Mouse (Mus musculus) common myeloid progenitor, adult 5-6 weeks (primary cell): ENCODE measurements around the gene Glycam1. TPM values are rescaled to one million over a fixed set of nuclear protein-coding genes. Genes with fewer than 3 reads are reported as not detected.

Experiments used
- ATAC-seq: replicated peaks from 2 replicates; pipeline ENCODE4 v1.8.0; 2016; ENCODE audit warnings: low read depth, mild to moderate bottlenecking, moderate TSS enrichment, inconsistent platforms; ENCODE audit not compliant: poor library complexity, severe bottlenecking
- total RNA-seq: library from RNA; stranded (forward); fragments of 200-1000, 187-1606 nt; gene quantifications from 2 replicates; pipeline ENCODE4 v1.2.3, GENCODE M21; 2017

The Glycam1 gene
- not detected in 2 replicates for total RNA-seq

DNA sequence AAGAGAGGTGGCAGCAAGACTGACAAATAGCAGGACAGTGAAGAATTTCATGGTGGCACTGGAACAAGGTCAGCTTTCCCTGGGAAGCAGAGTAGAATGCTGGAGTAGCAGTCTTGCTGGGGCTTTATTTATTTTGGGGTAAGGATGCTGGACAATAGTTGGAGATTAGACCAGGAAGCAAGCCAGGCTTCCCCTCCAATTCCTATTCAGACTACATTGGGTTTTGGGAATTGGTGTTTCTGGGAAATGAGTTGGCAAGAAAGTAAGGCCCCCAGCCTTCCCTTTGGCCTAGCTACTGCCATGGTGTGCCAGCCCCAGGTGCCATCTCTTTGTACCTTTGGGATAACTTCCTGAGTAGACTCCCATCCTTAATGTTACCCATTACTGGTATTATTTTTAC, at the start of gene Glycam1:
TSS of gene Glycam1 (minus strand) at position 101 of the 400 bp plus-strand sequence.
- ATAC-seq: no peak

DNA sequence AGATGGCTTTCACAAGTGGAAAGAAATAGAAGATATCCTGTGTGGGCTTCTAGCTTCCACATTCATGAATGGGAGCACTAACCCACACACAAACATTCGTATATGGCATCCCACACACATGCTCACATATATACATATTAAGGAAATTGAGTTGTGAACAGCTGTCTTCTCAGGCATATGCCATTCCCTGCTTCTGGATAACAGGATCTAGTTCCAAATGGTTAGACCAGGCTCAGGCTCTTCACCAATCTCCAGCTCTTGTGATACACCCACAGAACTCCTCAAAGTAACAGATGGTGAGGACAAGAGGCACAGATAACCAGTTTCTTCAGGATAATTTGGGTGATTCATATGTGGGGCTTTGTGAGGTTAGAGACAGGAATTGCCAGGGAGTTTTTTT, 39.6 kb upstream of the Glycam1 start:
- ATAC-seq: no peak

DNA sequence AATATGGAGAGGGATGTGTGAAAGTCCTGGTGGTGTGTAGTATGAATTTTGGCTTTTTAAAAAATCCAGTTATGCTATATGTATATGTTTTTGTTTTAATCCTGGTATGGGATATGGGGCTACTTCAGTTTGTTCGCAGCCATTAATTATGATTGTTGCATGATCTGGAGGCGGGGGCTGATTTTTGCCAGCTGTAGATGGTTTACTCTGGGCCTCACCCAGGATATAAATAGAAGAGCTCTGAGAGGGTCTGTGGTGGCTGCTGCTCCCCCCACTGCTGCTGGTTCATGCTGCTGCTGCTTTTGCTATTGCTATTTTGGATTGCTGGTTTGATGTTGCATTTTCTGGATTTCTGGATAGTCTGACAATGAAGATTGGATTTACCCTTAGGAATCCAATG, 25.9 kb upstream of the Glycam1 start:
- ATAC-seq: no peak

DNA sequence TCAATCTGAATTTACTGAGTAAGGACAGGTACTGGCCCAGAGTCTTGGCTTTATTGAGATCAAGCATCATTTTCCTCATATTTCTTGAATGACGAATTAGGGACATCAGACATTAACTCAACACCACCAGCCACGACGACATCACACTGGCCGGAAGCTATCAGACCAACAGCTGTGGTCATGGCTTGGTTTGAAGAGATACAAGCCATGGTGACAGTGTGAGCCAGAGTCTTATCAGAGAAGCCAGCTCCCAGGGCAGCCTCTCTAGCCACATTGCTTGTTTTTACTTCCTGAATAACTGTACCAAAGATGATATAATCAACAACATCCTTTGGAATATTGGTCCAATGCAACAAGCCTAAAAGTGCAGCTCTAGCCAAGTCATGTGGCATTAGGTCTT, 22.9 kb upstream of the Glycam1 start:
- ATAC-seq: peak; percentile 98

DNA sequence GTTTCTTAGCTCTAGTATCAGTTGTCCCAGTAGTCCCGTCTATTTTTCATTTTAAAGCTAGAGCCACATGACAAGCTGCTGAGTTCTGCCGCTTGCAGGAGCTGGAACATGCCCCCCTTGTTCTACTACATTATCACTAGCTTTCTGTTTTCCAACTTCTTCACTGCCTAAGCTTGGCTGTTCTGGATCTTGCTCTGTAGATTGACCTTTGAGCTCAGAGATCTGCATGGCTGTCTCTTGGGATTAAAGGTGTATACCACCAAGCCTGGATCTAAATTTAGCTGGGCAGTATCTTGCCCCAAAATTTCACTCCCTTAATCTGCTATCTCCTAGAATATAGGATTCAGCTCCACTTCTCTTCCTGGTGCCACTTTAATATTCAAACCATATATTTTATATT, 21.0 kb upstream of the Glycam1 start:
- no peak for ATAC-seq

DNA sequence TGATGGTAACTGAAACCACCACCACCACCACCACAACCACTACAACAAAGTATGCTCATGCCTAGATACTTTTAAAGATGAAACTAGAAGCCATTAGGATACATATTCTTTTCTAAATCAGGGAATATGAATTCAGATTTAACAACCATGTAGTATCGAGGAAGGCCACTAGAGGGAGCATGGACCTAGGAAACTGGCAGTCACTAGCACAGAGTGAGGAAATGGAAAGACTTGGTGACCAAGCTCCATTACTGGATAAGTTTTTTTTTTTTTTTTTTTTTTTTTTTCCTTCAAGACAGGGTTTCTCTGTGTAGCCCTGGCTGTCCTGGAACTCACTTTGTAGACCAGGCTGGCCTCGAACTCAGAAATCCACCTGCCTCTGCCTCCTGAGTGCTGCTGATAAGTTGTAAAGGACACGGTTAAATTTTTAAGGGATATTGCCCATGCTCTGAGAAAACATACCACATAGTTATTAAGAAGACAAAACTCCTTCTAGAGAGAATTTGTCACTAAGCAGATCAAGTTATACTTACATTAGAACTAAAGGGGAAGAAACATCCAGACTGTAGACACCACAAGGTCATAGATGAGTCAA, 12.7 kb downstream of the Glycam1 start:
- peak; percentile 83 for ATAC-seq

DNA sequence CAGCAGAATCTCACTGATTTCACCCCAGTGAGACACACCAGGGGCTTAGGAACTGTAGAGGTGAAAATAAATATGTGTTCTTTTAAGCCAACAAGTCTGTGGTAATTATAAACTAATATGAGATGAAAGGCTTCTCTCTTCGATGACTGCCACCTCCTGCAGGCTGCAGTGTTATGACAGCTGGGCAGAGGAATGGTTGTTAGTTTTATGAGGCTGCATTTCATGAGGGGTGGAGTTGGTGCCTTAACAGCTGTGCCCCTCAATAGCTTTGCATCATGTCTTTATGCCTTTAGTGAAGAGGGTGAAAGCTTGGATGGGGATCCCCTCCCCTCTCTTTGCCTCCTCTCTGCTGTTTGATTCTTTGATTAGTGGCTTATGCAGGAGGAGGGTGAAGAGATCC, 13.8 kb downstream of the Glycam1 start:
- no peak for ATAC-seq

DNA sequence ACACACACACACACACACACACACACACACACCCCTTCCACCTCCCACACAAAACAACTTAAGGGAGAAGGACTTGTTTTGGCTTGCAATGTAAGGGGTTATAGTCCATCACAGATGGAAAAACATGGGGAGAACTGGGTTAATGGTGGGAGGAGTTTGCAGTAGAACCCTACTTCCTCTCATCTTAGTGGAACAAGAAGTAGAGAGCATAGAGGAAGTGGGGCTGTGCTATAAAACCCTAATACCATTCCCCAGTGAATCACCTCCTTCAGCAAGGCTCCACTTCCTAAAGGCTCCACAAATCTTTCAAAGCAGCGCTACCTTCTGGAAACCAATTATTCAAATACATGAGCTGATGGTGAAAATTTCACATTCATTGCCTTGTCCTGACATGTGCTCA, 15.4 kb downstream of the Glycam1 start:
- ATAC-seq: peak; percentile 54; the same call in 1 of the 2 replicates

DNA sequence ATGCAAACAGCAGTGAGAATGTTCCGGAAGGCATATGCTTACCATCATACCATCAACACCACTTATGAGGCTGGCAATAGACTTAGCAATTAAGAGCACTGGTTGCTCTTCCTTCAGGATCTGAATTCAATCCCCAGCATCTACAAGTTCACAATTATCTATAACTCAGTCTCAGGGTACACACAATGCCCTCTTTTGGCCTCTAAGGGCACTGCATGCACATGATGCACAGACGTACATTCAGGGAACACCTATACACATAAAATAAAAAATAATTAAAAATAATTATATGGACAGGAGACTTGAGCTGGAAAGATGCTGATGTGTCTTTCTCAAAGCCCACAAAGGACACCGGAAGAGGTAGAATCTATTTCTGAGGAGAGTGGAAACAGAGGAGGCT, 16.9 kb downstream of the Glycam1 start:
- ATAC-seq: no peak

DNA sequence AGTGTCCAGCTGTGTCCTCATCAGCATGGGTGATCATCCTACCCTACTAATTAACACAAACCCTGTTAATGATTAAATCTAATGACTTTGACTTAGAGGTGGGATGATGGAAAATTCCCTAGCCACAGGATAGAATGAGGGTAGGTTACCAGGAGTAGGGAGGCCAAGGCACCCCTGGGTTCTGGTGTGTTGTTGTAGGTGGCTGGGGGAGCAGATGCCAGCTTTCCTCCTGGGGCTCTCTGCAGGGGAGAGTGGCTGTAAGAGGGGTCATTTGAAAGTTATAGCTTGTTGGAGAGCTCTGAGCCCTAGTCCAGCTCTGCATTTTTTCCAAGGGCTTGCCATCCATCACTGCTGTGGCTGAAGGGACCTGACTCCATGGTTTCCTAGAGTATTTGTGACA, 22.4 kb downstream of the Glycam1 start:
- ATAC-seq: no peak

DNA sequence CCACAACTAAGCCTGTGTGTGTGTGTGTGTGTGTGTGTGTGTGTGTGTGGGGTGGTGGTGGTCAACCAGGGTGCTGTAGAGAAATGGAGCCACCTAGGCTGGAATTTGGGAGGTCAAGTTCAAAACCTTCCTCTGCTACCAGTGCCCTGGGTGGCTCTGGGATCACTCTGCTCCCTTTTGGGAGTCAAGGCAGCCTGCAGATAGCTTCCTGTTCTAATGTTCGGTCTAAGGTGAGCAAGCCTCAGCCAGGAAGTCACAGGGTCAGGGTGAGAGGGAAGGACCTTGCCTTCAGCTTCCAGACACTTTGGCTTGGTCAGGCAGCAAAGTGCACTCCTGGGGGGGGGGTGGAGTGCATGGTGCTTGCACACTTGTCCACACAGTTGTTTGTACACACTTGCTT, 24.2 kb downstream of the Glycam1 start:
- no peak for ATAC-seq

DNA sequence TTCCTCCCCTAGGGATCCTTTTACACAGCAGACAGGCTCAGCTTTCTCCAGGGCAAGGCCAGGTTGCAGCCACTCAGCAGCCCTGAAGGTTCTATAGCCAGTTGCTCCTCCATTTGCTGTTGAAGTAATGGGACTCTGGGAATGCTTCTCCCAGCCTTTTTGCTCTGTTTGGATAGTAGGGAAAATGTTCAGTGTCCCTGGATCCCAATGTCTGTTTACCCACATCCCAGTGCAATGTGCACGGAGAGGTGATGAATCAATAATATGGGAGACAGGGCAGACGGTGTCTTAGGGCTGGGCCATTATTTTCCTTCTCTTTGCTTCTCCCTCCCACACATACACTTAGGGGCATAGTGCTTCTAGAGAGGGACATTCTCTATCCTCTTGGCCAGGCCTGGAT, 25.6 kb downstream of the Glycam1 start:
- no peak for ATAC-seq

DNA sequence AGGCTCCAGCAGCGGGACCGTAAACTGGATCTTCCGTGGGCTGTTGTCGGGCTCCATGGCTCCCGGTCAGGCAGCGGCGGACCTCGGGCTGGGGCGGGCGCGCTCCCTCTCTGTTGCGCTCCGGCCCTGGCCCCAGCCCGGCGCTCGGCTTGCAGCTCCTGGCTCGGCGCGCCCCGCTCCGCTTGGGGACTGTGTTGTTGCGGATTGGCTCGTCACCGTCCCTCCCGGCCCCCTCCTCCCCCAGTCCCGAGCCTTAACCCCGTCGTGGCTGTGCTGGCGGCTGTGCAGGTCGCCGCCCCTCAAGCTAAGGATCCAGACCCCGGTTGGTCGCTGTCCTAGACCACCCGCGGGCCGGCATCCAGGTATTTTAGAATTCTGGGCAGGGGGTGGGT, 27.1 kb downstream of the Glycam1 start, which contains the start of gene Ppp1r1a:
TSS of gene Ppp1r1a (minus strand) at position 182 of the 392 bp plus-strand sequence.
- no peak for ATAC-seq

DNA sequence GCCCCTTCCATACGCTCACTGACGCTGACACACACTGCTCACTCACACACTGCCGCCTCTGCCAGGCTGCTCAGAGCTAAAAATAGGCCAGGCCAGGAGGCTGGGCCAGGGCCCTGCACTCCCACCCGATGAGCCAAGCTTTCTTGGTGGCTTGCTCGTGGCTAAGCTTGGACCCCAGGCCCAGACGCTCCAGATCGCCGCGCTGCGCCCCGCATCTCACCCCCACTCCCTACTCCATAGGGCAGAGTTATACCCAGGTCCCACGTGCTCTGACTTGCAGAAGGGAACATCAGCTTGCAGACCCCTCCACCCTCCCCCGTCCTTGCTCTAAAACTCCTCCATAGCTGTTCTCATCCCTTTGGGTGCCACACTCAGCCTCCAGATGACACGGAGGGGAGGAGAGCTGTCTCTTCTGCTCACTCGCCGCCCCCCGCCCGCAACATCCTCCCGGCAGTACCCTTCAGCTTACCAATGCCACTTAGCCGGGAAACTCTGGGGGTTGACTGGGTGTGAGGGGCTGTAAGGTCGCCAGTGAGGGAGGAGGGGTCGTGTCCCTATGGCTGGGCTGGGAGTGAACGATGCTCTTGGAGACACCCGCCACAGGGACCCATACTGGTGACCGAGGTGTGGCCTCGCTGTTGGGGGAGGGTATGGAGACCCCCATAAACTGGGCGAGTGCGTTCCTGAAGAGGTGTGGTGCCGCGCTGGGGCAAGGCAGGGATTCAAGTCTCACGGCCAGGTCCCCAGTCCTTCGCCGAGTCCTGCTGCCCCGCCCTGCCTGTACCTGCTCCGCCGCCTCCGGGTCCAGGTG, 27.7 kb downstream of the Glycam1 start:
- ATAC-seq: no peak

DNA sequence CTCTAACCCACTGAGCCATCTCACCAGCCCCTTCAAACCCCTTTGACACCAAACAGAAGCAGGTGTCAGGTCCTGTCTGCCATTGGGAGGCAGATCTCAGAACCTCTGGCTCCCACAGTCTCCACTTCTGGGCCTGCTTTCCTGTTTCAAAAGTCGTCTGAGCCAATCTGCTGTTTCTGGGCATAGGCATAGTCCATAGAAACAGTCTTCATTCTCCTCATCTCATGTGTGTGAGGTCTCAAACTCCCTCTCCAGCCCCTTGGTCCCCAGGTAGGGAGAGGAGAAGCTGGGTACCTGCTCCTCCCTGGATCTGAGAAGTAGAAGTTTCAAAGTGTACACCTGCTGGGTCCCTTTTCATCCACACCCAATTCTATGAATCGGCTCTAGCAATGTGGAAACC, 28.4 kb downstream of the Glycam1 start:
- no peak for ATAC-seq

DNA sequence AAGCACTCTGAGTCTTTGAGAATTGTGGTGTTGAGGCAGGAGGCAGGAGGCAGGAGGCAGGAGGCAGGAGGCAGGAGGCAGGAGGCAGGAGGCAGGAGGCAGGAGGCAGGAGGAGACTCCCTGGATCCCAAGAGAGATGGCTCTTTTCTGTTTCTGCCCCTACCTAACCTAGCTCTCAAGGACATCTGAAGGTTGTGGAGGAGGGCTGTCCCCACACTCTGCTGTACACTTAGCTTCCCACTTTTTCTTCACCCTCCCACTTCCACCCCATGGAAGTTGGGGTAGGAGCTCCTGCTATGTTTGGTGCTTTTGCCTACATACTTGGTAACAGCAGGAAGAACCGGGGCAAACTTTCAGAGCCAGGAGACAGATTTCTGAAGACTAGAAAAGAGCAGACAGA, 29.1 kb downstream of the Glycam1 start:
- ATAC-seq: no peak

DNA sequence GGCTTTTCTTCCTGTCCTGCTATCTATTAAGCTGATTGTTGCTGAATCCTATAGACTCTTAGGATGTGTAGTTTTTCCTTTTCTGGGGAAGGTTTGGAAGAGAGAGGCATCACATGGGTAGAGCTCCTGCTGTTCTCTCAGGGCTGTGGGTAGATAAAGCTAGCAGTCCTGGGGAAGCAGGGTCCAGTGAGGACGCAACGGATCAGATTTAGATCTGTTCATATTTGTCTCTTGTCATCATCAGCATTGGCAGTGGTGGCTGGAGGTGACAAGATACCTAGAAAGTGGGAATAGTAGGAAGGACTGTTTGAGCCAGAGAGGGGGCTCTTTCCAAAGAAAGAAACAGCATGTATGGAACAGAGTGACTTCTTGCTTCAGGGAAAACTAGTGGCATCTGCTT, 29.9 kb downstream of the Glycam1 start:
- no peak for ATAC-seq

DNA sequence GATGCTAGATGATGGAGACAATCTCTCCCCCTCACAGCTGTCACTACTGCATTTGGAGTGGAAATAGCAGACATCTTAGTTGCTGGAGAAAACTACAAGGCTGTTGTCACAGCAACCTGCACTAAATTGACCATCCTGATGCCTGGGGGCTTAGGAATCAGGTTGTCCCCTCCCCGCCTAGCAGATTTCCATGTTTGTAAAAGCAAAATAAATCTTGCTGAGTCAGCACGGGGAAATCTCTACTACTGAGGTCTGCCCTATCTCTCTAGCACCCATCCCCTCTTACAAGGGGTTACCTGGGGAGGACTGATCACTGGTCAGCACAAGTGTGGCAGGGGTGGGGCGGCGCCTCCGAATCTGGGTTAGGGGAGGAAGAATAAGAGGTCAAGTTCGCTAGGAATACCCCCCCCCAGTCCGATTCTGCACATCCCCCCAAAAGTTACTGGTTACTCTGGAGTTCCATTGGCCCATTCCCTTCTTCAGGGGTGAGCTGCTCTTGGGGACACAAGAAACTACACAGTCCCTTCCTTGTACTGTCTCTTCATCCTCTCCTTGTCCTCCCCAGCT, 30.7 kb downstream of the Glycam1 start:
- ATAC-seq: no peak

DNA sequence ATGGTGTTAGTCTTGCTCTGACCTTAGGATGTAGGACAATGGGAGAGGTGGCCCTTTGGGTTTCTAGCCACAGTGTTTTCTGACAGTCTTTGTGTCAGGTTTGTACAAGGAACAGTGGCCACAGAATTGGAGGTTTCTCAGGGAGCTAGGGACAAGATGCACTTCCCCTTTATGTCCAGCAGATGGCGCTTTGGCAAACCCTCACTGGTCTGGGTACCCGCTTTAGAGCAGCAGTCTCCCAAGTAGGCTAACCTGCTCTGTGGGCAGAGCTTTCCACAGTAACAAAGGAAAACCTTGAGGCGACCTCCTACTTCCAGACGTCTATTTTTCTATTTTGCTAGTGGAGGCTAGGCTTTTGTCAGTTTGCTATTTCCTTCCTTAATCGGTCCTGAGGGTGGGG, 34.5 kb downstream of the Glycam1 start:
- peak; percentile 84 for ATAC-seq

DNA sequence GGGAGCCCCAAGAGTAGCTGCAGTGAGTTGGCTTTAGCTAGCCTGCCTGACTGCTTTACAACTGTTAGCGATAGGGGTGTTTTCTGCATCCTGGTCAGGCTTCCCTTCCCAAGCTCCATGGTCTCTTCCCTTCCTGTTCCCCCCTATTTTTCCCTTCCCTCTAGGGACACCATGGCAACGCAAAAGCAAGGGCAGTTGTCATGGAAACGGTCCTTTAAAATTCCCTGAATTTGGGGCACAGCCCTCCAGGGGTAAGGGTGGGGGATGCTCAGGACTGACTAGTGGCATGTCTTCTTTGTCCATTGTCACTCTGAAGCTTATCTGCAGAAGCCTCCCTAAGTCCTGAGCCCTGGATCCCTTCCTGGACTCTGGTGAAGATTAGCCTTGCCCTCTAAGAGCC, 41.7 kb downstream of the Glycam1 start:
- ATAC-seq: no peak

DNA sequence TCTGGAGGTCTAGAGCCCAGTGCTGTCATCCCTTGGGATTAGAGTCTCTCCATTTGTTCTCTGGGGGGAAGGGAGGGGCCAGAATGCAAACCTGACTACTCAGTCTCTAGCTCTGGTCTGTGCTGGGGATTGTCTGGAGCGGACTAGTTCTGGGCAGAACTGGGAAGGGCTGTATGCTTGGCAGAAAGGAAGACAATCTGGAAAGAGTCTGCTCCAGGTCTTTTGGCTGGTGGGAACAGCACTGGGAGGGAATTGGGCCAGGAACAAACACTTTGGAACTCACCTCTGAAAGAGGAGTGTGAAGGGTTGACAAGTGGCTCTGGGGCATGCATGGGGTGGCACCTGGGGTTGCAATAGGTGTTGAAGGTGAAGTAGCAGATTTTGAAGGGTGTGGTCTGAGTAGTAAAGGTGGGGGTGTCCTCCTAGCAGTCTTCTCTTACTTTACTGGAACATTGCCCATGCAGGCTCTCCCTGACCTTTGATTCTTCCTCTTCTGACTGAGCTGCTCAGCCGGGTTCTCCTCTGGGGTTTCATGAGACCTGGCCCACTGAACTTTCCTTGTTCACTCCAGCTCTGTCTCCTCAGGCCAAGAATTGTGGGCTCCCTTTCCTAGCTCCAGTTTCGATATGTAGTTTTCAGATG, 42.3 kb downstream of the Glycam1 start:
- ATAC-seq: no peak
